8 mouse cellular contexts compared by ENCODE assay signal in the genomic region with DNA sequence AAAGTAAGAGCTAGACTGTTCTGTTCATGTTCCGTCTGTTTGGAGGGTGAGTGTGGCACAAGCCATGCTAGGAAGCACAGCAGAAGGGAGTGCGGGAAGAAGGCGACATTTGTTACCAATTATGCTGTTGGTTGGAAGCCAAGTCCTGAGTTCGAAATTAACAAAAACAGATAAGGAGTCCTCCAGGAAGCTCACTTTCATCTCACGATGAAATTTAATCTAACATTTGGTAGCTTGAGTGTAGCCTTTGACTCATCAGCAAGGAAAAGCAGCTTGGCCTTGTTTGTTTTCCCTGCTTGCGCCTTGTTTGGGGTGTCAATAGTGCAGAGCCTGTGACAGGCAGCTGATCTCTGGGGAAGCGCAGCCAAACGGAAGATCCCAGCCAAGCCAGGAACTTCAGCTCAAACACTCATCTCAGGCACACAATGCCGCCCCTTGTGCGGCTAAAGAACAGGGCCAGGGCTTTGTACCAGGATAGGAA. TPM values are rescaled to one million over a fixed set of nuclear protein-coding genes. Genes with fewer than 3 reads are reported as not detected.
A peak's percentile ranks its signal among the peaks of the same experiment; 100 is the strongest.
DNase-seq lines count a peak whose midpoint lies in the region; ATAC-seq and TF ChIP-seq lines count a peak whose summit lies in the region.

No protein-coding gene starts in this region.

- peaks cover 5% of the 10 kb centered on the region; the same call in 1 of the 2 replicates for H3K4me1 ChIP-seq in forebrain, embryonic 15.5 days
- H3K4me1 ChIP-seq in forebrain, embryonic 10.5 days: peaks cover 3% of the 10 kb centered on the region; the same call in 1 of the 2 replicates
- no peaks in the 10 kb centered on the region for H3K4me1 ChIP-seq in hindbrain, embryonic 15.5 days (replicated peaks)
- H3K4me1 ChIP-seq in lung, adult 2 months (ENCODE audit: control insufficient read depth, insufficient read depth, low read length): peaks cover 4% of the 10 kb centered on the region

- no peak overlapping the region for H3K9ac ChIP-seq in forebrain, embryonic 15.5 days (replicated peaks)
- H3K9ac ChIP-seq in hindbrain, embryonic 15.5 days: no peak overlapping the region

- DNase-seq in forebrain, embryonic 10.5 days (ENCODE audit: extremely low spot score, low spot score): no peak
- DNase-seq in cerebellum, adult 8-10 months: peak; percentile 18
- peak; percentile 17 for DNase-seq in lung, adult 2 months
- no peak for DNase-seq in thymus, postnatal 14 days
- no peak for DNase-seq in c-Kit-positive CD71-positive TER-119-positive erythroid progenitor cells, embryonic 14.5 days (ENCODE audit: low spot score)
- no peak for DNase-seq in gastrocnemius, adult 2 months

- ATAC-seq in forebrain, embryonic 15.5 days (replicated peaks): peak; percentile 72
- ATAC-seq in hindbrain, embryonic 15.5 days (ENCODE audit: low FRiP score, low read depth): peak; percentile 72; the same call in 1 of the 2 replicates

- no peak overlapping the region for H3K4me3 ChIP-seq in forebrain, embryonic 15.5 days
- H3K4me3 ChIP-seq in forebrain, embryonic 10.5 days: no peak overlapping the region
- H3K4me3 ChIP-seq in hindbrain, embryonic 15.5 days: no peak overlapping the region
- H3K4me3 ChIP-seq in lung, adult 2 months (replicated peaks; ENCODE audit: extremely low read depth, low read depth, low read length): no peak overlapping the region
- H3K4me3 ChIP-seq in gastrocnemius, adult 2 months: no peak overlapping the region

- no peak for TF ChIP-seq POLR2A in lung, adult 2 months (IDR thresholded peaks at IDR 0.05; ENCODE audit: borderline replicate concordance, extremely low read depth, low read depth, low read length)

- no peaks in the 10 kb centered on the region for H3K27me3 ChIP-seq in forebrain, embryonic 15.5 days
- no peaks in the 10 kb centered on the region for H3K27me3 ChIP-seq in forebrain, embryonic 10.5 days (ENCODE audit: poor library complexity, severe bottlenecking)
- H3K27me3 ChIP-seq in hindbrain, embryonic 15.5 days: no peaks in the 10 kb centered on the region

- no peaks in the 10 kb centered on the region for H3K9me3 ChIP-seq in forebrain, embryonic 15.5 days
- H3K9me3 ChIP-seq in forebrain, embryonic 10.5 days: no peaks in the 10 kb centered on the region
- no peaks in the 10 kb centered on the region for H3K9me3 ChIP-seq in hindbrain, embryonic 15.5 days

- no peak overlapping the region for H3K27ac ChIP-seq in forebrain, embryonic 15.5 days (replicated peaks)
- H3K27ac ChIP-seq in forebrain, embryonic 10.5 days: no peak overlapping the region
- no peak overlapping the region; the same call in 1 of the 2 replicates for H3K27ac ChIP-seq in hindbrain, embryonic 15.5 days (replicated peaks)
- no peak overlapping the region for H3K27ac ChIP-seq in gastrocnemius, adult 2 months

- no peak overlapping the region for H3K4me2 ChIP-seq in forebrain, embryonic 15.5 days (replicated peaks)
- H3K4me2 ChIP-seq in hindbrain, embryonic 15.5 days: no peak overlapping the region

- no peak for TF ChIP-seq CTCF in lung, adult 2 months (IDR thresholded peaks at IDR 0.05; ENCODE audit: insufficient read depth, low read length)
- no peak for TF ChIP-seq CTCF in gastrocnemius, adult 2 months (IDR thresholded peaks at IDR 0.05)

- intact Hi-C loops in gastrocnemius, adult 2 months (cut with DNase I): no loop called here

- no peaks in the 10 kb centered on the region for H3K36me3 ChIP-seq in forebrain, embryonic 15.5 days
- no peaks in the 10 kb centered on the region for H3K36me3 ChIP-seq in forebrain, embryonic 10.5 days (replicated peaks)
- H3K36me3 ChIP-seq in hindbrain, embryonic 15.5 days: no peaks in the 10 kb centered on the region

- WGBS in forebrain, embryonic 15.5 days: 40% methylated on average over 10 of the region's 10 CpGs
- WGBS in forebrain, embryonic 10.5 days: 61% methylated on average over 10 of the region's 10 CpGs
- WGBS in hindbrain, embryonic 15.5 days: 49% methylated on average over 10 of the region's 10 CpGs
- 30% methylated on average over 10 of the region's 10 CpGs for WGBS in lung, adult 2 months

RNA-seq across cellular contexts. Expression of gene Phlpp1, which starts 16.4 kb away (rescaled TPM):
- polyA plus RNA-seq in forebrain, embryonic 15.5 days (2015; fragmentation: Nextera tagmentation; extraction: Ambion mirVana): 8.0 and 8.2 TPM in 2 replicates
- polyA plus RNA-seq in forebrain, embryonic 10.5 days (2016; fragmentation: Nextera tagmentation; extraction: Ambion mirVana): 5.1 and 5.5 TPM in 2 replicates
- 8.1 and 8.3 TPM in 2 replicates for polyA plus RNA-seq in hindbrain, embryonic 15.5 days (2015; fragmentation: Nextera tagmentation; extraction: Ambion mirVana)
- polyA plus RNA-seq in lung, adult 2 months (2012; rRNA removed): 26.8 and 31.3 TPM in 2 replicates
- total RNA-seq in gastrocnemius, adult 2 months (2021): 1 to 10 TPM; 8.1 to 9.0 TPM

Comparison
In these comparisons a context has a peak if more than half of its experiments do, and no peak if none do; other contexts are left out.
1. DNase-seq: peak in cerebellum, adult 8-10 months (single experiment) and lung, adult 2 months (single experiment); none in forebrain, embryonic 10.5 days (single experiment), thymus, postnatal 14 days (single experiment), c-Kit-positive CD71-positive TER-119-positive erythroid progenitor cells, embryonic 14.5 days (single experiment) and gastrocnemius, adult 2 months (single experiment).